Mouse (Mus musculus) lung, embryonic 16.5 days (tissue): ENCODE measurements around the gene Pdss2. TPM values are rescaled to one million over a fixed set of nuclear protein-coding genes. Genes with fewer than 3 reads are reported as not detected.

ENCODE experiments used
- ATAC-seq: fragments of 200-750 bp; cut with Nextera tagmentation; 2 replicates; pipeline ENCODE4 v1.8.0; 2017; ENCODE audit warnings: low read depth, mild to moderate bottlenecking, moderate library complexity
- H3K27ac ChIP-seq: fragments of 300-500 bp; sonication (generic); 2 replicates; pipeline ENCODE4 v1.5.1; 2014; ENCODE audit warnings: mild to moderate bottlenecking, control low read depth, low read length
- H3K27me3 ChIP-seq: fragments of 300-500 bp; sonication (generic); 2 replicates; pipeline ENCODE4 v1.6.1; 2014; ENCODE audit warnings: low read depth, low read length, mixed read lengths; ENCODE audit not compliant: control insufficient read depth, insufficient read depth
- H3K36me3 ChIP-seq: fragments of 300-500 bp; sonication (generic); 2 replicates; pipeline ENCODE4 v1.6.1; 2014; ENCODE audit warnings: low read length; ENCODE audit not compliant: control insufficient read depth, insufficient read depth
- H3K4me1 ChIP-seq: fragments of 300-500 bp; sonication (generic); replicated peaks from 2 replicates; pipeline ENCODE4 v1.6.1; 2014; ENCODE audit warnings: low read length, mixed read lengths; ENCODE audit not compliant: control insufficient read depth, insufficient read depth
- H3K4me2 ChIP-seq: fragments of 300-500 bp; sonication (generic); 2 replicates; pipeline ENCODE4 v1.6.1; 2014; ENCODE audit warnings: low read depth, low read length, control low read depth
- H3K4me3 ChIP-seq: fragments of 300-500 bp; sonication (generic); 2 replicates; pipeline ENCODE4 v1.5.1; 2014; ENCODE audit warnings: mild to moderate bottlenecking, low read length, control low read depth
- H3K9ac ChIP-seq: fragments of 300-500 bp; sonication (generic); 2 replicates; pipeline ENCODE4 v1.6.1; 2014; ENCODE audit warnings: low read length, control low read depth
- H3K9me3 ChIP-seq: fragments of 300-500 bp; sonication (generic); 2 replicates; pipeline ENCODE4 v1.6.1; 2016; ENCODE audit warnings: low read length; ENCODE audit not compliant: control insufficient read depth
- WGBS: fragments of 180-500 bp; shearing (Covaris S2); extraction: QIAGEN DNeasy Blood & Tissue Kit; methylation state at CpG from one replicate; pipeline ENCODE4 v1.1.7; 2014; 5-methylcytosine and 5-hydroxymethylcytosine counted together
- polyA plus RNA-seq: library from polyadenylated mRNA; unstranded; fragments of >200 nt; fragmentation: Nextera tagmentation; extraction: Ambion mirVana; gene quantifications from 2 replicates; pipeline ENCODE4 v1.2.1, GENCODE M21; 2015

The Pdss2 gene
- polyA plus RNA-seq, 1 experiment from 2014 or later, result 10.0 TPM

DNA sequence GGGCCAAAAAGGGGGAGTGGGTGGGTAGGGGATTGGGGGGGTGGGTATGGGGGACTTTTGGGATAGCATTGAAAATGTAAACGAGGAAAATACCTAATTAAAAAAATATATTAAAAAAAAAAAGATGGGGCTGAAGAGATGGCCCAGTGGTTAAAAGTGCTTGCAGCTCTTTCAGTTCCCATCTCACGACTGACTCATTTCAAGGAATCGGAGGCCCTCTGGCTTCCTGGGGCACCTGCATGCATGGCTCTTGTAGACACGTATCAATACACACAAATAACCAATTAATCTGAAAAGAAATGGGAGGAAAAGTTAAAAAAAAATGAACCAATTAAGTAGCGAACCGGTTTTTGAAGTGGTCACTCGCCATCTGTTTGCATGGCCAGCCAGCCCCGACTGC lies 155.5 kb downstream of the Pdss2 start:
- Histone ChIP-seq H3K4me1 (0 out of 2 replicates have a peak, but pooled peaks cover 2% of the 10 kb centered on the region), H3K9ac (no peak overlapping the region), H3K4me2 (no peak overlapping the region), H3K4me3 (no peak overlapping the region), H3K27ac (no peak overlapping the region), H3K36me3 (no peaks in the 10 kb centered on the region), H3K9me3 (no peaks in the 10 kb centered on the region), H3K27me3 (no peaks in the 10 kb centered on the region)
- WGBS, result 81% methylated on average over 8 of the region's 8 CpGs
- no peak for ATAC-seq

DNA sequence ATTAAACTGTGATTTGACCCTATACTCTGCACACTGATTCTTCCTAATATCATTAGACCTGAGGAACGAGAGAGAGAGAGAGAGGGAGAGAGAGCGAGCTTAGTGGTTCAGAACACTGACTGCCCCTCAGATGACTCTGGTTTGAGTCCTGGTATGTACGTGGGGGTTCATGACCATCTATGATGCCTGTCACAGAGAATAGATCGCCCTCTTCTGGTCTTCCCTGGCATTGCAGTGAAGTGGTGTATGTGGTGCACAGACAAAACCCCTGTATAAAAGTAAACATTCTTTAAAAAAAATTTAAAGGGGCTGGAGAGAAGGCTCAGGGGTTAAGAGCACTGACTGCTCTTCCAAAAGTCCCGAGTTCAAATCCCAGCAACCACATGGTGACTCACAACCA lies 157.0 kb downstream of the Pdss2 start:
- ATAC-seq, result no peak
- 41% methylated on average over 5 of the region's 5 CpGs for WGBS
- no peak overlapping the region for H3K27ac ChIP-seq
- H3K4me3 ChIP-seq, result no peak overlapping the region
- H3K27me3 ChIP-seq, result no peaks in the 10 kb centered on the region
- no peak overlapping the region for H3K9ac ChIP-seq
- no peak overlapping the region for H3K4me2 ChIP-seq
- no peaks in the 10 kb centered on the region for H3K4me1 ChIP-seq
- no peaks in the 10 kb centered on the region for H3K36me3 ChIP-seq
- no peaks in the 10 kb centered on the region for H3K9me3 ChIP-seq

DNA sequence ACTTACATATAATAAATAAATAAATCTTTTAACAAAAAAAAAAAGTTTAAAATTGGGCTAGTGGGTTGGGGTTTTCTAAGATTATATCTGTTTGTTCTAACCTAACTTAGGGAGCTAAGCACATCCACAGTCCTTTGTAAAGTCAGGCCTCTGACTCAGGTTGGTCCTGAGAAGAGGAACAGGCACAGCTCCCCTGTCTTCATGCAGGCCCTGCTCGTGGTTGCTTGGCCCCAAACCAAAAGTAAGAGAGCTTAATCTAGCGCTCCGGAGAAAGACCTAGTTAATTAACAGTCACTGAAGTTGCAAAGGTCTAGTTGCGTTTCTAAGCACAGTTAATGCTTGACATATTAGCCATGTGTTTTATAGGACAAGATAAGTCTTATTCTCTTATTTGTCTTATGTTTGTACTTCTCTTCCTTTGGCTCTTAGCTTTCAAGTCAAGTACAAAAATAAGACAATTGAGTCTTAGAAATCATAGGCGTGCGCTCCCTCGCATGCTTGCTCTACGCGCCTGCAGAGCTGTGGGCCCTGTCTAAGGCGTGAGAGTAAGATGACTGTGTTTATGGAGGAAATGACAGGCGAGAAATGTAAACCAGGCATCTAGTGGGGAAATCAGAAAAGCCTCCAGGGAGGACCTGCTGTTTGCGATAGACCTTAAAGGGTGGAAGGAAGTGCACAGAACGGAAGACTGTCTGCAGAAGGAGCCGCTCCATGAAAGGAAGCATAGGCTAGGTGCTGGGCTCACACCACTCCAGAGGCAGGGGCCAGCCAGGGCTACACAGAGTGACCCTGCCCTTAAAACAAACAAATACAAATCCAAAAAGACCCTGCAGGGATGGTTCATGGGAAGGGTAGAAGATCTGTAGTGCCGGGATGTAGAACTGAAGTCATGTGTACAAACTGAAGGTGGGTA lies 157.7 kb downstream of the Pdss2 start:
- ATAC-seq, result no peak
- WGBS, result 61% methylated on average over 15 of the region's 15 CpGs
- Histone ChIP-seq H3K27me3 (no peaks in the 10 kb centered on the region), H3K9me3 (no peaks in the 10 kb centered on the region), H3K36me3 (no peaks in the 10 kb centered on the region), H3K4me2 (no peak overlapping the region), H3K4me1 (no peaks in the 10 kb centered on the region), H3K9ac (no peak overlapping the region), H3K27ac (no peak overlapping the region), H3K4me3 (no peak overlapping the region)

DNA sequence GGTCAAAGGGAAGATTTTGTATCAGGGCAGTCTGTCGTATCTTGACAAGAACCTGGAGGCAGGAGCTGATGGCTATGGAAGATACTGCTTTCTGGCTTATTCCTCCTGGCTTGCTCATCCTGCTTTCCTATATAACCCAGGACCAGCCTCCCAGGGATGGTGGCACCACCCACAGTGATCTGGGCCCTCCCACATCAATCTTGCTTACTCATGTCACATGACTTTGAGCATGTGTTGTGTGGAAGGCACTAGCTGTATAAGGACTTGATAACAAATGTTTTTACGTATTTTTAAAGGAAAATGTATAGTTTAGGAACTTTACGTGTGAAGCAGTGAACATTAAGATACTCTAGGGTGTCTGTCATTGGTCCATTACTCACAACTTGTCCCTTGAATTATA lies 161.4 kb downstream of the Pdss2 start:
- Histone ChIP-seq H3K4me1 (no peaks in the 10 kb centered on the region), H3K9ac (no peak overlapping the region), H3K4me3 (no peak overlapping the region), H3K27ac (no peak overlapping the region), H3K9me3 (no peaks in the 10 kb centered on the region), H3K4me2 (no peak overlapping the region), H3K27me3 (no peaks in the 10 kb centered on the region), H3K36me3 (no peaks in the 10 kb centered on the region)
- whole genome bisulfite sequencing, result 85% methylated on average over 3 of the region's 3 CpGs
- no peak for ATAC-seq

DNA sequence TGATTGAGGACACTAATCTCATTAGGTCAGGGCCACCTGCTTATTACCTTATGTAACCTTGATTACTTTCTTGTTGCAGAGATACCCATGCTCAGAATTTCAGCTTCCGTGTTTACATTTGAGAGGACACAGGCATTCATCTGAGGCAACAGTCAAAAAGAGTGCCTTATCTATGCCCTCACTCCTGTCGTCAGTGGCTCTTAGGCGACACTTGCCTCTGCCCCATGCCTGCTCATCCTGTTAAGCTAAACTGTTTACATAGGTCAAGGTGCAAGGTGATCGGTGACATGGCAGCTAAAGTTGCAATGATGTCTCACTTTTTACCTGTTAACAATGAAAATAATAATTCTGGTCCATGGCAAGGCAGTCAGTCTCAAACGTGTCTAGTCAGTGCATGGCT lies 163.3 kb downstream of the Pdss2 start:
- Histone ChIP-seq H3K9me3 (no peaks in the 10 kb centered on the region), H3K4me2 (no peak overlapping the region), H3K4me1 (no peaks in the 10 kb centered on the region), H3K27ac (no peak overlapping the region), H3K4me3 (no peak overlapping the region), H3K36me3 (no peaks in the 10 kb centered on the region), H3K9ac (no peak overlapping the region), H3K27me3 (no peaks in the 10 kb centered on the region)
- no peak for ATAC-seq
- WGBS, result 44% methylated on average over 5 of the region's 5 CpGs

DNA sequence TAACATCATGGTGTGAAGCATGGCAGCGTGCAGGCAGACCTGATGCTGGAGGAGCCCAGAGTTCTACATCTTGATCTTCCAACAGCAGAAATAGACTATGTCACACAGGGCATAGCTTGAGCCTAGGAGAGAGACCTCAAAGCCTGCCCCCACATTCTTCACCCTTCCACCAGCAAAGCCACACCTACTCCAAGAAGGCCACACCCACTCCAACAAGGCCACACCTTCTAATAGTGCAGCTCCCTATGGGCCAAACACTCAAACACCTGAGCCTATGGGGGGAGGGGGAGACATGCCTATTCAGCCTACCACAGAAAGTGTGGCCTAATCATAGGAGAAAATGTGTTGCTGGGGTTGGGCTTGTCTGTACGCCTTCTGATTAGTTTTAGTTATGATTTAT lies 171.6 kb downstream of the Pdss2 start:
- 96% methylated on average over 2 of the region's 2 CpGs for WGBS
- H3K4me3 ChIP-seq, result no peak overlapping the region
- no peaks in the 10 kb centered on the region for H3K27me3 ChIP-seq
- no peak overlapping the region for H3K4me2 ChIP-seq
- H3K4me1 ChIP-seq, result no peaks in the 10 kb centered on the region
- H3K27ac ChIP-seq, result no peak overlapping the region
- no peak overlapping the region for H3K9ac ChIP-seq
- H3K36me3 ChIP-seq, result no peaks in the 10 kb centered on the region
- no peaks in the 10 kb centered on the region for H3K9me3 ChIP-seq
- no peak for ATAC-seq

DNA sequence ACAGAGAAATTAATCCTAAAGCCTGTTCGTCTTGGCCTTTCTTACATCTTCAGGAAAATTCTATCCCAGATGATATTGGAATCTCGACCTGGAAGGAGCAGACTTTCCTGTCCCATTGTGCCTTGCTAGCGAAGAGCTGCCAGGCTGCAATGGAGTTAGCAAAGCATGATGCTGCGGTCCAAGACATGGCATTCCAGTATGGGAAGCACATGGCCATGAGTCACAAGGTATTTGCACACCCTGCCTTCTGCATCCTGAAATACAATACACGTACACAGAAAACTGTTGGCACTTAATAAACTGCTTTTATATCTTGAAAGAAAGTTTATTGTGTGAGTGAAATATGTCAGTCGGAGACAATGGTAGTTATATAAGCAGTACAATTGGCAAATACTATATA lies 172.5 kb downstream of the Pdss2 start:
- Histone ChIP-seq H3K9ac (no peak overlapping the region), H3K4me1 (no peaks in the 10 kb centered on the region), H3K27ac (no peak overlapping the region), H3K27me3 (no peaks in the 10 kb centered on the region), H3K36me3 (no peaks in the 10 kb centered on the region), H3K9me3 (no peaks in the 10 kb centered on the region), H3K4me2 (no peak overlapping the region), H3K4me3 (no peak overlapping the region)
- 84% methylated on average over 6 of the region's 6 CpGs for WGBS
- no peak for ATAC-seq

DNA sequence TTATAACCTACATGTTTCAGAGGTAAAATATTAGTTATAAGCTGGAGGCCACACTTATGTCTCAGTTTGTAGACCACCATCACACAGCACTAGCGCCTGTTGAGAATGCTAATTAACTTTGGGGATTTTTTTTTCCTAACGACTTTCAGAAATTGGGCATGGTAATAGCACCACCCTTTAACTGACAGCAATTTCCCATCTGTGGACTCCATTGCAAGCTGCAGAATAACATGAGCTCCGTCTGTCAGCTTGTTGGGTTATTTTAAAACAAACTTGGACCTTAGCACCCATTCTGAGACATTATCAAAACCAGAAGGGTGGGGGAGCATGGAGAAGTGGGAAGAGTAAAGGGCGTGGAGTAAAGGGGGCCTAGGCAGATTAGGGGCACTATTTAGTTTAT lies 174.5 kb downstream of the Pdss2 start:
- Histone ChIP-seq H3K9me3 (no peaks in the 10 kb centered on the region), H3K4me1 (no peaks in the 10 kb centered on the region), H3K36me3 (no peaks in the 10 kb centered on the region), H3K9ac (no peak overlapping the region), H3K27ac (no peak overlapping the region), H3K4me2 (no peak overlapping the region), H3K4me3 (no peak overlapping the region), H3K27me3 (no peaks in the 10 kb centered on the region)
- no peak for ATAC-seq
- 79% methylated on average over 4 of the region's 4 CpGs for WGBS

DNA sequence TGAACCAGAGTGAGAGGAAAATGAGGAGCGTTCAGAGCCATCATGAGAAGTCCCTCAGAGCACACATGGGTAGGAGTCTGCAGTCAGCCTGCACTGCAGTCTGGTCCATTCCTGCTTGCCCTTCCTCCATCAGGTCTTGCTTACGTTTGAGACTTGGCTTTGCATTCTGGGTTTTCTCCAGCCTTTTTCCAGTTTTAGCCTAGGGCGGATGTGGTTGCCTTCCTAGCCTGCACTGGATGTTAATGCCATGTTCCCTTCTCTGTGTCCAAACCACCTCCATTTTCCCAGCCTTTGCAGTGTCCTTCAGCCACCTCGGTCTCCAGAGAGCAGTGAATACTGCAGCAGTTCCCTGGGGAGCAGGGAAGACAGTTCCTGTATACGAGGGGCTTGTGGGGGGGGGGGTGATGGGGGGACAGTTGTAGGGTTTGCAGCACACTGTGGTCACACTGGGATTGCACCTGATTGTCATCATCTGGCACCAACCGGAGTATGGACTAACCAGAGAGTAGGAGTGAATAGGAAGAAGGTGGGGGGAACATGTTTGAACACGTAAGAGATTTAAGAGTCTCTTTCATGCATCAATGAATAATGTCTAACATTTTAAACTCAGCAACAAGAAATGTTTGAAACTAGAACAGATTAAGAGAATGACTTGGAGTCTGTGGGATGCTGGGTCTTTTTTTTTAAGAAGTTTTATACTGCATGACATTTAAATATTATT lies 178.5 kb downstream of the Pdss2 start:
- H3K4me3 ChIP-seq, result no peak overlapping the region
- WGBS, result 71% methylated on average over 7 of the region's 7 CpGs
- no peak overlapping the region for H3K4me2 ChIP-seq
- H3K36me3 ChIP-seq, result no peaks in the 10 kb centered on the region
- H3K4me1 ChIP-seq, result no peaks in the 10 kb centered on the region
- no peaks in the 10 kb centered on the region for H3K27me3 ChIP-seq
- no peak for ATAC-seq
- no peak overlapping the region for H3K27ac ChIP-seq
- H3K9me3 ChIP-seq, result no peaks in the 10 kb centered on the region
- H3K9ac ChIP-seq, result no peak overlapping the region
